In genomic region chr2:64394619-64395294, GRCm38 (mm10) we compare ENCODE assay signal across 10 mouse cellular contexts.
DNase-seq lines count a peak whose midpoint lies in the region; ATAC-seq and TF ChIP-seq lines count a peak whose summit lies in the region.
"Had no signal": no experiment of that assay in that cellular context is flagged by ENCODE, and none has a peak within 500 bp of the region (broad histone marks: within the 10 kb centered on the region; RNA-seq: fewer than 3 reads in every experiment).

No protein-coding gene starts in this region.

- 7% methylated on average over 11 of the region's 11 CpGs for WGBS in forebrain, postnatal 0 days
- WGBS in midbrain, embryonic 11.5 days = 27% methylated on average over 11 of the region's 11 CpGs

- no peak overlapping the region for H3K9ac ChIP-seq in forebrain, postnatal 0 days
- no peak overlapping the region for H3K9ac ChIP-seq in midbrain, embryonic 11.5 days (ENCODE audit: low read length)

- ATAC-seq in forebrain, postnatal 0 days = peak; percentile 79
- ATAC-seq in midbrain, embryonic 11.5 days (ENCODE audit: low FRiP score) = peak; percentile 75
- no peak for ATAC-seq in CD4-positive, CD25-positive, alpha-beta regulatory T cell, adult 4 months
- ATAC-seq in erythroblast, adult 5-6 weeks (replicated peaks; ENCODE audit: low FRiP score, poor library complexity, severe bottlenecking) = no peak

- 0 out of 2 replicates have a peak overlapping the region, but pooled peaks have one; percentile 4 for H3K4me2 ChIP-seq in forebrain, postnatal 0 days (ENCODE audit: low read depth)
- no peak overlapping the region for H3K4me2 ChIP-seq in midbrain, embryonic 11.5 days

- no peaks in the 10 kb centered on the region for H3K9me3 ChIP-seq in forebrain, postnatal 0 days (ENCODE audit: low read length)
- H3K9me3 ChIP-seq in midbrain, embryonic 11.5 days (ENCODE audit: control insufficient read depth, low read length) = no peaks in the 10 kb centered on the region

- no peak for TF ChIP-seq CTCF in forebrain, postnatal 0 days (IDR thresholded peaks at IDR 0.05; ENCODE audit: low read depth)

- H3K4me3 ChIP-seq in forebrain, postnatal 0 days (ENCODE audit: low read depth, low read length) = no peak overlapping the region
- H3K4me3 ChIP-seq in midbrain, embryonic 11.5 days (ENCODE audit: low read depth, low read length) = no peak overlapping the region

- peak; percentile 6 for DNase-seq in right cerebral cortex, adult 18-20 months
- no peak for DNase-seq in right cerebral cortex, postnatal 14 days
- peak; percentile 40 for DNase-seq in forebrain, postnatal 0 days
- peak; percentile 89 for DNase-seq in midbrain, embryonic 11.5 days (ENCODE audit: low spot score, missing footprints)
- DNase-seq in adrenal gland, postnatal 36 days = no peak
- no peak for DNase-seq in spleen, postnatal 4 days (ENCODE audit: low spot score in 2 of 2)
- DNase-seq: gastrocnemius, postnatal 14 days; lung, postnatal 14 days had no signal

- H3K27me3 ChIP-seq in forebrain, postnatal 0 days (ENCODE audit: insufficient read depth, low read length) = peaks cover 10% of the 10 kb centered on the region; the same call in 1 of the 2 replicates
- H3K27me3 ChIP-seq in midbrain, embryonic 11.5 days (ENCODE audit: control insufficient read depth, insufficient read depth, low read length) = no peaks in the 10 kb centered on the region

- no peaks in the 10 kb centered on the region for H3K4me1 ChIP-seq in forebrain, postnatal 0 days (ENCODE audit: insufficient read depth)
- peaks cover 10% of the 10 kb centered on the region; the same call in 1 of the 2 replicates for H3K4me1 ChIP-seq in midbrain, embryonic 11.5 days (ENCODE audit: control insufficient read depth, insufficient read depth, low read length)

- no peaks in the 10 kb centered on the region for H3K36me3 ChIP-seq in forebrain, postnatal 0 days (ENCODE audit: insufficient read depth)
- H3K36me3 ChIP-seq in midbrain, embryonic 11.5 days (ENCODE audit: control insufficient read depth, insufficient read depth, low read length) = no peaks in the 10 kb centered on the region

- no peak overlapping the region for H3K27ac ChIP-seq in forebrain, postnatal 0 days (ENCODE audit: low read depth, low read length)
- H3K27ac ChIP-seq in midbrain, embryonic 11.5 days (ENCODE audit: low read depth, low read length) = peak overlapping the region; percentile 48

Comparison
In these comparisons a context has a peak if more than half of its experiments do, and no peak if none do; other contexts are left out.
1. DNase-seq: peak in right cerebral cortex, adult 18-20 months (single experiment), forebrain, postnatal 0 days (single experiment) and midbrain, embryonic 11.5 days (single experiment); none in right cerebral cortex, postnatal 14 days (single experiment), adrenal gland, postnatal 36 days (0 of 2) and spleen, postnatal 4 days (0 of 2).
2. ATAC-seq: peak in forebrain, postnatal 0 days (single experiment) and midbrain, embryonic 11.5 days (single experiment); none in CD4-positive, CD25-positive, alpha-beta regulatory T cell, adult 4 months (single experiment) and erythroblast, adult 5-6 weeks (single experiment).